Mouse (Mus musculus): ENCODE measurements around the gene Lgals9.

Lgals9 gene

DNA sequence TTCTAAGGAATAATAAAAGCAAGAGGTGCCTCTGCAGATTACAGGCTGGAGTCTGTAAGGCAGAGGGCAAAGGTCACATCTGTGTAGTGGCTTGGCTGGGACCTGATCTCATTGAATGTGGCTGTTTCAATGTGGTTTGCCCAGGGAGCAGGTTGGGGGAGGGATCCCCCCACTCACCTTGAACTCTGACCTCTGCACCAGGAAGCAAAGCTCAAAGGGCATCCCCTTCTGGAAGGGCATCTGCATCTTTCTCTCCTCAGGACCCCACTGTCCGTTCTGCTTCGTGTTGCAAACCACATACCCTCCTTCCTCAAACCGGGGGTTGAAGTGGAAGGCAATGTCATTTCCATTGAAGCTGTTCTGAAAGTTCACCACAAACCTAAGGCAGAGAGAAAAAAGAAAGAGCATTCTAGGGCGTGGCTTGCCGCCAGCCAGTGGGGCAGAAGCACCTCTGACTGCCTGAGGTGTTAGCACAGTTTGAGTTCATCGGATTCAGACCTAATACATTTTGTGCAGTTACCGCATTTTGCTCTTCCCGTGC lies 11.9 kb downstream of the Lgals9 start:
- DNase-seq, result no peak

DNA sequence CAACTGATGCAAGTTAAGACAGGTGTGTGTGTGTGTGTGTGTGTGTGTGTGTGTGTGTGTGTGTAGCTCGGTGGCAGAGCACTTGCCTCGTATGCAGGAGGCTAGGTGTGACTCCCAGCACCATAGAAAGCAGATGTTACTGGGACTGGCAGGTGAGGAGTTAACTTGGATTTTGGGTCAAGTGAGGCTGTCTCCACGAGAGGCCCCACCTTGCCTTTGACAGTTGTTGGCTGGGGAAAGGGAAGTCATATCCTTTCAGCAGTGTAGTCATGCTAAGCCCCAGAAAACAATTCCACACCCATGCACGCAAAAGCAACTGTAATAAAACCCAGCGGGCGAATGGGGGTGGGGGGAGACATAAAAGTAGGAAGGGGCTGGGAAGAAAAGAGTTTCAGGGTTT lies 12.4 kb downstream of the Lgals9 start:
- no peak for DNase-seq

DNA sequence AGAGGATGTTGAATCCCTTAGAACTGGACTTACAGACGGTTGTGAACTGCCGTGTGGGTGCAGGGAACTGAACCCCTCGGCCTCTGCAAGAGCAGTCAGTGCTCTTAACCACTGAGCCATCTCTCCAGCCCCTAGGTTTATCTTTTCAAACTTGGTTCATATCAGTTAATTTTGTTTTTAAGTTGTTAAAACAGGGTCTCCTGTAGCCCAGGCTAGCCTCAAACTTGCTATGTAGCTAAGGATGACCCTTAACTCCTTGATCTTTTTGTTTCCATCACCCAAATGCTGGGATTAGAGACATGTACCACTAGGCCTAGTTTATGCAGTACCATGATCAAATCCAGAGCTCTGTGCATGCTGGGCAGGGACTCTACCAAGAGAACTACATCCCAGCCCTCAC lies 13.0 kb downstream of the Lgals9 start:
- DNase-seq, result no peak

DNA sequence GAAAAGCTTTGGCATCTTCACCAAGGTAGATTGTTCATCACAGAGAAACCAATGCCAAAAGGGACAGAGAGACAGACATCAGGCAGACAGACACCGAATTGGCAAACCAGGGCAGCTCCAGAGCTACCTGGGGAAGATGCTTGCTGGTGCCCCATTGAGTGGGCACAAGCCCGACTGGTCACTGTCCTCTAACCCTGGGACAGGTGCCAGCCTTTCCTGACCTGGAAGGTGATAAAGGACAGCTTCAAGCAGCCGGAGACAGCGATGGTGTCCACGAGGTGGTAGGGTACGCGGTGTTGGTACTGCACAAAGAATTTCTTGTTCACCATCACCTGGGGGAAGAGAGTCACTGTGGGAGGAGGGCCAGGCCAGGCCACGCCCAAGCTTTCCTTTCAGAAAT lies 13.7 kb downstream of the Lgals9 start:
- no peak for DNase-seq

DNA sequence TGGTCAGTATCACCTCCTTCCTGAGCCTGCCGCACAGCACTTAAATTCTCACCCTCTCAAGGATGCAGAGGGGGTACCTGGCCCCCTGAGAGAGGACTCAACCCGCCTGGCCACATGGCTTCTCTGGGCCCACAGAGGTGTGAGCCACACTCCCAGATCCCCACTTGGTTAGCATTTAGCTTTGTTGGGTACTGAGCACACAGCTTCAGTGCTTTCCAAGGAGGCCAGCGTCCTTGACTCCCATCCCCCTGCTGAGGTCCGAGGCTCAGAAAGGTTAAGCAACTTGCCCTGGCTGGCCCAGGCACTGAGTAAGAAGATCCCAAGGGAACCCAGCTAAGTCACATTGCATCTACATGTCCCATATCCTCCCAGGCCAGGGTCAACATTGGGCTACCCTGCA lies 16.6 kb downstream of the Lgals9 start:
- DNase-seq, result no peak

DNA sequence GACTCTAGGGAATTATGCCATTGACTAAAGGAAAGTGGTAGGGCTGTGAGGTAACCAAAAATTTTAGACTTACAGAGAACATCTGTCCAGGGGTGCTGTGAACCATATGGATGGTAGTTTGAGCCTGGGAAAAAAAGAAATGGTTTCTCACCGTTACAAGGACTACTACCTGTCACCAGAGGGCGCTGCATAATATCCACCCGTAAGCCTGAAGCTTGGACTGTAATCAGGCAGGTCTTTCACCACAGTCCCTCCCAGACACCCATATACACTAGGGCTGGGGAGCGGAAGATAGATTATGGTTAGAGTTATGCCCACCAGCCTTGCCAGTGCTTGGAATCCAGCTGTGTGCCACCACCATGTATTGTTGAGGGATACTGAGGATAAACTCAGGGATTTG lies 17.4 kb downstream of the Lgals9 start:
- DNase-seq, result peak; percentile 28

DNA sequence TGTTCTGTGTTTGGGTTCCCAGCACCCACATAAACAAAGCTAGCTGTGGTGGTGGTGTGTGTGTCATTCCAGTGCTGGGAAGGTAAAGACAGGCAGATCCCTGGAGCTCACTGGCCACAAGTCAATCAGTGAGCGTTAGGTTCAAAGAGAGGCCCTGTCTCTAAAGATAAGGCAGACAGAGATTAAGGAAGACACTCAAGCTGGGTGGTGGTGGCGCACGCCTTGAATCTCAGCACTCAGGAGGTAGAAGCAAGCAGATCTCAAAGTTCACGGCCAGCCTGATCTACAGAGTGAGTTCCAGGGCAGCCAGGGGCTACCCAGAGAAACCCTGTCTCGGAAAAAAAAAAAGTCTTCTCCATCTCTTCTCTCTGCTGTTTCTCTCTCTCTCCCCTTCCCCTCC lies 23.5 kb downstream of the Lgals9 start:
- no peak for DNase-seq

DNA sequence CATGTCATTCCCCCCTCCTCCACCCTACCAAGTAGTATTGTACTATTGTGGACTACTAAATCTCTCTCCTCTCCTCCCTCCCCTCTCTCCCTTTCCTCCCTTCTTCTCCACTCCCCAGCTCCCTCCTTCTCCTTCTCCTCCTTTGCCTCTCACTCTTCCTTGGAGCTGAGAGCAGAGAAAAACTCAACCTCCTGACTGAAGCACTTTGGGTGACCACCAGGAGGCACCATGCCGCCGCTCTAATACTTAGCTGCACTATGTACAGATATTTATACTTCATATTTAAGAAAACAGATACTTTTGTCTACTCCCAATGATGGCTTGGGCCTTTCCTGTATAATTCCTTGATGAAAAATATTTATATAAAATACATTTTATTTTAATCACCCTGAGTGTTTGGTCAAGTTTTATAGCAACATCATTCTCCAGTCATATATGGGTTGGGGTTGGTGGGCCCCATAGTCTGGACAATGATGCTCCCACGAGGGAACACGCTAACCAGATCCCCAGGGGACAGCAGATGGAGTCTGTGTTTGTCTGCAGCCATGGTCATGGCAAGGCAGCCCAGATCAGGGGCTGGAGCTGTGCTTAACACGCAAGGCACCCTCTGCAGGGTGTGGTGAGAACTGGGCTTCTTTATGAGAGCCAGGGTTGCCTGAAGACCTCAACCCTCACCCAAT lies 24.8 kb downstream of the Lgals9 start:
- no peak for DNase-seq

DNA sequence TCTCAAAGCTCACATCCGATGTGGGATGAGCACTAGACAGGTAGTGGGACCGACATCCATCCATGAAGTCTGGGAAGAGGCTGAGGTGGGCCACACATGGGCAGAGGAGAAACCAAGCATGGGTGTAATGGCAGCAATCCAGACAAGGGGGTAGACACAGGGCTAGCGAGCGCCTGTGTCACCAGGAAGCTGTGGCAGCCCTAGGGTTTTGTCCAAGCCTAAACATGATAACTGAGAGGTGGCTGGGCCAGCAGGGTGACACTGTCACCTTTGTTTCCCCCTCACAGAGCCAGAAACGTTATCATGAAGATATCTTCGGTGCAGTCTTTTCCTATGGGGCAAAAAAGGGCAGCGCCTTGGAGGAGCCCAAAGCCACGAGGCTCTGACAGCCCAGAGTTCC lies 25.4 kb downstream of the Lgals9 start:
- no peak for DNase-seq

DNA sequence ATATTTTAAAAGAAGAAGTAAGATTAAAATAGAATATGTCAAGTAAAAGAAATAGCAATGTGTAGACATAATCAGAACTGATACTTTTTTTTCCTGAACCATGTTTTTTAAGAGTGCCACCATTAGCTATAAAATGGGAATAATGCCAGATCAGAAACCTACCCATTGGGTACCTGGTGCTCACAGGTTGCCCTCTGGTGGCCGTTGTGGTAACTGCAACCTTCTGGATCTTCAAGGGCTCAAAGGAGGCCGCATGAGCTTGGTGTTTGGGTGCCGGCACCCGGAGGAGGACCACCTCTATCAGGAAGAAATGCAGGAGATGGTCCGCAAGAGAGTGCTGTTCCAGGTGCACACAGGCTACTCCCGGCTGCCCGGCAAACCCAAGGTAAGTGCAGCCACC lies 28.5 kb downstream of the Lgals9 start:
- DNase-seq, result peak; percentile 80

DNA sequence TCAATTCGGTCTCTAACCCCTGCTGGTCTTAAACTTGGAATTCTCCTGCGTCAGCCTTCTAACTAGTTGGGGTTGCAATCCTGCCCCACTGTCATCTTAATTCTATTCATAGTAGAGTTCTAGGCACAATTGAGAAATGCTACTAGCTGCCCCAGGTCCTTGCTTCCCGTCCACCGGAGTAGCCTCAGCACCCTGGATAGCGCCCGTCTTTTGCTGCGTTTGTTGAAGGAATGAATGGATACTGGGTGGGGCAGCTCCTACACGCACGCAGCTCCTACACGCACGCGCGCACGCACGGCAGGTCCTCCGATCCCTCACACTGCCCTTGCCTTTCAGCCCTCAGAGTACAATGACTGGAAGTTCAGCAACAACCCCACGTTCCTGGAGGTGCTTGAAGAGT lies 32.3 kb downstream of the Lgals9 start:
- DNase-seq, result no peak

DNA sequence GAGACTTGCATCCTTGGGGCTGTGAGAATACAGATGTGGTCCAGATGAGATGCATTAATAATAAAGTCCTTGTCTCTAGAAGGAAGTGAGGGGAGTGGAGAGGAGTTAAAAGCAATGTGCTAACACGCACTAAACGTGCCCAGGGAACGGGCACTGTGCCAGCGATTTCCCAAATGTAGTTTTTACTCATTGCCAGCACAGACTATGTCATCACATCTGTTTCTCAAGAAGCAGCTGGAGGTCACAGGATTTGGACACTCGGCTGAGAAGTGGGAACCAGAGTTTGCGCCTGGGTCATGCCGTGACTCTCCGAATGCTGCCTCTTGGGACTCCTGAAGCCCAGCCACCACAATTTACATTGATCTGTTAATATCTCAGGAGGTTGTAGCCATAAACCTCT lies 34.4 kb downstream of the Lgals9 start:
- DNase-seq, result no peak

DNA sequence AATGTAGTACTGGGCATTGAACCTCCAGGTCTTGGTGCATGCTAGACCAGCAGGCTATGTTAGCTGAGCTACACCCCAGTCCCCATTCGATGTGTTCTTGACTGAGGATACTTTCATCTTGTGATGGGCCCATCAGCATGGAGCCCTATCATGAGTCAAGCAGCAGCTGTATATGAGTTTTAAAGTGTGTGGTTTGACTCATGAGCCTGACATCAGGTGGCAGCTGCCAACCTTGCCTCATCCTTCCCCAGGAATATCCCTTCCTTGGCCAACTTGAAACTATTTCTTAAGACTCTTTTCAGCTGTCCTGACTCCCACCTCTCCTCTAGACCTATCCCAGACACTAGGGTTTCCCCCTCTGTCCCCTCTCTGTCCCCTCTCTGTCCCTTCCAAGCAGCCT lies 41.7 kb downstream of the Lgals9 start:
- DNase-seq, result no peak

DNA sequence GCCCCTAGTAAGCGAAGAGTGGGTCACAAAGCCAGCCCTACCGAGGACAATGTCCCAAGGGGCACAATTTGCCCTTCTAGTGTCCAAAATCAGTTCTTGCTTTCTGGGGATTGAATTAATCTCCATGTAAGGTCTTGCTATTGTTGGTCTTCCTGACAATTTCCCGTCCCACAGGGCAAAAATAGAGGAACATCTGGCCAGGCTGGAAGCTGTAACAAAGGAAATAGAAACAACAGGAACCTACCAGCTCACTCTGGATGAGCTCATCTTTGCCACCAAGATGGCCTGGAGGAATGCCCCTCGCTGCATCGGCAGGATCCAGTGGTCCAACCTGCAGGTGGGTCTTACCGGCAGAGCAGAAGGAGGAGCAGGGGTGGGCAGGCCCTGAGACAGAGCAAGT lies 49.6 kb downstream of the Lgals9 start:
- DNase-seq, result no peak

DNA sequence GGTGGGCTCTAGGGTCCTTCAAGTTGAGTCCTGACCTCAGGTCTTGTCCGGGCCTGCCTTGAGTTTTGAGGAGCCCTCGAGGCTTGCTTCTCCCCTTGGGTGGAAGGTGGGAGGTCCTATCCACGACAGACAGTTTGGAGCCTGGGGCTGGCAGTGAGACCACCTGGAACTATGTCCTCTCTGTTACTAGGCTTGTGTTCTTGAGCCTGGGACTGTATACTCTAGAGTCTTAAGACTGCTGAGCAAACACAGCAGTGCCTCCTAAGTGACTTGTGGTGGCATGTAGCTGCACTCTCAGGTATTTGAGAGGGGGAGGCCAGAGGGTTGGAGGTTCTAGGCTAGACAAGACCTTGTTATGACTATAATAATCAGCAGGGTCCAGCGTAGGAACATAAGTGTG lies 50.0 kb downstream of the Lgals9 start:
- no peak for DNase-seq

DNA sequence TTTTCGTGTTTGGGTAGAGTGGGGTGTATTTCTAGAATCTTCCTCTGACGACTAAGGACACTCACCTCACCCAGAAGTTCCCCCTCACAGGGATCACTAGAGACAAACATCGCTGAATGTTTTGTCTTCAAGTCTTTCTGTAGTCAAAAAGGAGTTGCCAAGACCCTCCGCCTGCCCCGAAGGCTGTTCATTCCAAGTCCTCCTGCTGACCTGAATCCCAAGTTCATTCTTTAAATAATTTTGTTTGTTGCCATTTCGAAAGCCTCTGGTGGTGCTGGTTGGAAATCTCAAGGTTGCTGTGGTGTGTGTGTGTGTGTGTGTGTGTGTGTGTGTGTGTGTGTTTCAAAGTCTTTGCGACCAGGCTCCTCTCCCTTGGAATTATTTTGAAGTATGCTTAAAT lies 50.4 kb downstream of the Lgals9 start:
- DNase-seq, result no peak

DNA sequence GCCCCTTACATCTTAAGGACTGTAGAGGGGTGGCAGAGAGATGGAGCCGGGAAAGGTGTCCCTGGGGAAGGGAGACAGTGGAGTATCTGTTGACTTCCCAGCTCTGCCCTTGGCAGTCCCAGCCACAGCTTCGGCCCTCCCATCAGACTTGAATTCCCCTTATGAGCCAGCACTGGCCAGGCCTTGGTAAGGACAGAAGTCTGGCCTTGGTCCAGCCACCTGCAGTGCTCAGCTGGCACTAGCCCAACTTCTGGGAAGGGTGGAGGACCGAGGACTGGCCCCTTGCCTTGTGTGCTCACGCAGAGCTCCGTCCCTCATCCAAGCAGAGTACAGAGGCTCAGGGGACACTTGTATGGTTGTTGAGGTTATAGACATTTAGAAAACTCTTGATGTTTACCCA lies 55.4 kb downstream of the Lgals9 start:
- DNase-seq, result peak; percentile 14

DNA sequence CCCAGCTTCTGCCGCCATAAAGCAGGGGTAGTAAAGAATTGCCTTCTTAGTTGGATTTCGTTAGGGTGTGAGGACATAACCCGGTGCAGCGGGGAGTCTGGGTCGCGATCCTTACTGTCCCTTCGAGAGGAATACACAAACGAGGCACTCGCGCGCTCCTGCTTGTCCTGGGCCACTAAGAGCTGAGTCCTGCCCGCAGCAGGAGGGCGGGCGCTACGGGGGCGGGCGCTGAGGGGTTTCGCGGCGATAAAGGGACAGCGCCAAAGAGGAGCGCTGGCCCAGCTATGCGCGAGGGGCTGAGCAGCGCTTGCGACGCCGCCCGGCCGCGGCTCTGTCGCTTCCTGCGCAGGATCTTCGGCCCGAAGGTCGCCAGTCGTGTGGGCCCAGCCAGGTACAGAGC lies 59.8 kb downstream of the Lgals9 start:
- DNase-seq, result no peak

DNA sequence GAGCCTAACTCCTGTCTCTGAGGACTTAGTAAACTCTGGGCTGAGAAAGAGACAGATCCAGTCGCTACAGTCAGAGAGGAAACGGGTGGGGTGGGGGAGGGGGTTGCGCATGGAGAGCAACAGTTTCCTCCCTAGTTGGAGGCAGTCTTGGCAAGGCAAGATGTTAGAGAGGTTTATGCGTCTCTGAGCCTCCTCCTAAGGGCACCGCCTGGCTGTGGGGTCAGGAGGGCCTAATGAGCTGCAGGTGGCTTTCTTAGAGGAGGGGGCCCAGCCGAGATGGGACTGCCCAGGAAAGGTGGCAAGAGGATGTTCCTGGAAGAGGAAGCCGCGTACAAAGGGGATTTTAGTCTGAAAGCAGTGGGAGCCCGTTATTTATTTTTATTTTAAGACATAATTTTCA lies 60.6 kb downstream of the Lgals9 start:
- DNase-seq, result no peak

DNA sequence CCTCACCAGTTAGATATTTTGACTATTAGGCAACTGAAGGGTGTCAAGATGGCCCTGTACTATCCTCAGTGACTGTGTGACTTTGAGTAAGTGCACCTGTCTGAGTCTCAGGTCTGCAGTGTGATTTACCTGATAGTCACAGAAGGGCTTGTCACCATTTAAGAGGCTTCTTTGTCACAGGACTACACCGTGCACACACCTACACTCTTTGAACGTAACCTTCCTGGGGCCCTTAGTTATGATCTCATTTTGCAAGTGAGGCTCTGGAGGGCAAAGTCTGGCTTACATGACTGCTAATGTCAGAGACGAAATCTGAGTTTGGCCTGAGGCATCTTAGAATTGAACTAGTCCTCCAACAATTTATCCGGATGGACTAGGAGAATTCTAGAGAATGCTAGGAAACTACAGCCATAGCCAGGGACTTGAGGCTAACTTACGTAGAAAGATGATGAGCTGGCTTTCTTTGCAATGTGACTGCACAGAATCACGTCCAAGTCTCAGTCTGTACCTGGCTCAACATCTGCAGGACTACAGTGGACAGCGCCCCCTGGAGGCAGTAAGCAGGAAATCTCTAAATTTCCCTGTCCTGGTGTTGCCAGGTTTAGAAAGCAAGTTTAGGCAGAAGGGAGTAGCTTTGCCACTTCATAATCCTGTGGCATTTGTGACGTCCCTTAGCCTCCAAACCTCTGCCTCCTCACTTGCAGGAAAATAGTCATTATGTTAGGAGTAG lies 61.9 kb downstream of the Lgals9 start:
- peak; percentile 17 for DNase-seq

DNA sequence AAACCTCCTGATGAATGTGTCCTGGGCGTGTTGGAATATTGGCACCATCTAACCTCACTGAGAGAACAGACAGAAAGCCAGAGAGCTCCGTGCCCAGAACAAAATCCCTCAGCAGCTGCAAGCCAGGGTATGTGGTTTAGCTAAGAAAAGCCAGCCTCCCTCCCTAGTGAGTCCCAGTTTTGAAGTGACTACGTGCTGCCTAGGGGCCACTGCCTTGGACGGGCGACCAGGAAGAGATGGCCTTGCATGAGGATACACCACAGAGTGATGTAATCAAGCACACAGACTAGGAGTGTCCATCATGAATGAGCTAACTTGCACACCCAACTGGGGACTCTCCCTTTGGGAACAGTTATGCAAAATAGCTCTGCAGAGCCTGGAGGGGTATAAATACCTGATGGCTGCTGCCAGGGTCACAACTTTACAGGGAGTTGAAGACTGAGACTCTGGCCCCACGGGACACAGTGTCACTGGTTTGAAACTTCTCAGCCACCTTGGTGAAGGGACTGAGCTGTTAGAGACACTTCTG lies 64.3 kb downstream of the Lgals9 start, which contains the start of gene Nos2:
TSS of gene Nos2 (plus strand) at position 377 of the 529 bp plus-strand sequence.
- no peak for DNase-seq

DNA sequence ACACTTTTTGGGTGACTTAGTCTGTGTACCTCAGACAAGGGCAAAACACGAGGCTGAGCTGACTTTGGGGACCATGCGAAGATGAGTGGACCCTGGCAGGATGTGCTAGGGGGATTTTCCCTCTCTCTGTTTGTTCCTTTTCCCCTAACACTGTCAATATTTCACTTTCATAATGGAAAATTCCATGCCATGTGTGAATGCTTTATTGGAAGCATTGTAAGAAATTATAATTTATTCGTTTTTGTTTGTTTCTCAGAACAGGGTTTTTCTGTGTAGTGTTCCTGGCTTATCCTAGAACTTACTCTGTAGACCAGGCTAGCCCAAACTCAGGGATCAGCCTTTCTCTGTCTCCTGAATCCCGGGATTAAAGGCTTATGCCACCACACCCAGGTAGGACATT lies 65.0 kb downstream of the Lgals9 start:
- no peak for DNase-seq

DNA sequence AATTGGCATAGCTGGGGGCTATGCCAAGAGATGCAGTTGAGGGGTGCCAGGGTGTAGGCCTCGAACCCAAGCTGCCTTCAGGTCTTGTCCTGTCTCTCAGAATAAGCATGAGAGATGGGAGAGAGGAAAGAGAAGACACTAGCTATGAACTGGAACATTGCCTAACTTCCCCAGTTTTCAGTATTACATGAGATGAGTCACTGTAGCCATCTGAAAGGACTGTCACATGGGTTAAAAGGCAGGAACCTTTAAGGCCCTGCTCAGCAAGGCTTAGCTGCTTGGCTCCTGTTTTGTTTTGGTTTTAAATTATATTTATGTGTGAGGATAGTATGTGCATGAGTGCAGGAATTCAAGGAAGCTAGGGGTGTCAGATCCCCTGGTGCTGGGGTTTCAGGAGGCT lies 68.3 kb downstream of the Lgals9 start:
- DNase-seq, result no peak

DNA sequence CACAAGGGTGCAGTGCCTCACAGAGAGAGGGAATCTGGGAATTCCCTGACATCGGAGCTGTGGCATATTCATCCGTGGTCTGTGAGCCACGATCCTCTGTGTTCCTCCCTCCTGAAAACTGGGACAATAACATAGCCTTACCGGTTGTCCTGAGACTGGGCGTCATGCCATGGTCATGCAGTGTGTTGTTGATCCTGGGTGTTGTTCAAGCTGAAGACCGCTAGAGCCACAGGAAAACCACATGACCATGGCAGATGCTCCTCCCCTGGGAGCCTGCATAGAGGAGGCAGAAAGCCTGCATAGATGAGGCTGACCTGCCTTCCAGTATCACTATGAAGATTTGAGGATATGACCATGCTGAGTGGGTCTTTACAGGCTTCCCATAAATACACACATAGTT lies 69.3 kb downstream of the Lgals9 start:
- no peak for DNase-seq

Measured in right cerebral cortex, adult 18-20 months (tissue).